Mouse (Mus musculus) lung, postnatal 0 days (tissue): ENCODE measurements around the gene Il17rb. TPM values are rescaled to one million over a fixed set of nuclear protein-coding genes. Genes with fewer than 3 reads are reported as not detected.

ENCODE experiments used
- ATAC-seq: fragments of 200-750 bp; cut with Nextera tagmentation; 2 replicates; pipeline ENCODE4 v1.8.0; 2017; ENCODE audit warnings: moderate library complexity
- DNase-seq: peaks from one replicate; pipeline ENCODE4 v3.0.0-alpha.2; 2016; ENCODE audit warnings: low spot score
- H3K27ac ChIP-seq: fragments of 300-500 bp; sonication (generic); 2 replicates; pipeline ENCODE4 v1.5.1; 2014; ENCODE audit warnings: antibody characterized with exemption, mild to moderate bottlenecking, low read length, mixed read lengths
- H3K27me3 ChIP-seq: fragments of 300-500 bp; sonication (generic); replicated peaks from 2 replicates; pipeline ENCODE4 v1.6.1; 2014; ENCODE audit warnings: low read length, mixed read lengths; ENCODE audit not compliant: insufficient read depth
- H3K36me3 ChIP-seq: fragments of 300-500 bp; sonication (generic); 2 replicates; pipeline ENCODE4 v1.6.1; 2014; ENCODE audit warnings: low read length, mixed read lengths; ENCODE audit not compliant: insufficient read depth
- H3K4me1 ChIP-seq: fragments of 300-500 bp; sonication (generic); 2 replicates; pipeline ENCODE4 v1.6.1; 2014; ENCODE audit warnings: antibody characterized with exemption, low read depth, low read length, mixed read lengths; ENCODE audit not compliant: insufficient read depth
- H3K4me2 ChIP-seq: fragments of 300-500 bp; sonication (generic); replicated peaks from 2 replicates; pipeline ENCODE4 v1.6.1; 2014; ENCODE audit warnings: low read depth, mild to moderate bottlenecking, low read length, moderate library complexity, mixed read lengths
- H3K4me3 ChIP-seq: fragments of 300-500 bp; sonication (generic); 2 replicates; pipeline ENCODE4 v1.5.1; 2014; ENCODE audit warnings: low read depth, low read length
- H3K9ac ChIP-seq: fragments of 300-500 bp; sonication (generic); replicated peaks from 2 replicates; pipeline ENCODE4 v1.6.1; 2014; ENCODE audit warnings: low read depth, mild to moderate bottlenecking
- H3K9me3 ChIP-seq: fragments of 300-500 bp; sonication (generic); 2 replicates; pipeline ENCODE4 v1.6.1; 2016; ENCODE audit warnings: low read length, mixed read lengths
- CTCF ChIP-seq: IDR thresholded peaks from 2 replicates; pipeline ENCODE4 v1.5.1; 2016; ENCODE audit warnings: antibody characterized with exemption, mild to moderate bottlenecking
- EP300 ChIP-seq: IDR thresholded peaks from 2 replicates; pipeline ENCODE4 v1.6.1; 2016; ENCODE audit warnings: antibody characterized with exemption, mild to moderate bottlenecking, control low read depth
- WGBS: fragments of 180-500 bp; shearing (Covaris S2); extraction: QIAGEN DNeasy Blood & Tissue Kit; methylation state at CpG from one replicate; pipeline ENCODE4 v1.1.7; 2014; 5-methylcytosine and 5-hydroxymethylcytosine counted together
- polyA plus RNA-seq: library from polyadenylated mRNA; unstranded; fragments of >200 nt; fragmentation: Nextera tagmentation; extraction: Ambion mirVana; gene quantifications from 2 replicates; pipeline ENCODE4 v1.2.1, GENCODE M21; 2015

Gene Il17rb
- polyA plus RNA-seq, 1 experiment from 2014 or later: 0.31 TPM

GRCm38 (mm10) chr14:30045704-30046220 is 37.1 kb upstream of the Il17rb start:
- 74% methylated on average over 8 of the region's 8 CpGs for WGBS
- DNase-seq (no peak), ATAC-seq (no peak)
- TF ChIP-seq EP300: no peak
- TF ChIP-seq CTCF: no peak
- no peak overlapping the region for H3K4me3 ChIP-seq
- H3K9ac ChIP-seq: no peak overlapping the region
- no peaks in the 10 kb centered on the region for H3K4me1 ChIP-seq
- H3K36me3 ChIP-seq: no peaks in the 10 kb centered on the region
- H3K27ac ChIP-seq: no peak overlapping the region
- H3K9me3 ChIP-seq: no peaks in the 10 kb centered on the region
- no peaks in the 10 kb centered on the region for H3K27me3 ChIP-seq
- H3K4me2 ChIP-seq: no peak overlapping the region

GRCm38 (mm10) chr14:30045239-30045638 is 36.5 kb upstream of the Il17rb start:
- Histone ChIP-seq H3K9ac (no peak overlapping the region), H3K27ac (no peak overlapping the region), H3K4me2 (no peak overlapping the region), H3K4me3 (no peak overlapping the region), H3K9me3 (no peaks in the 10 kb centered on the region), H3K36me3 (no peaks in the 10 kb centered on the region), H3K27me3 (no peaks in the 10 kb centered on the region), H3K4me1 (no peaks in the 10 kb centered on the region)
- TF ChIP-seq CTCF: no peak
- no peak for TF ChIP-seq EP300
- DNase-seq: no peak
- ATAC-seq: no peak
- WGBS: 66% methylated on average over 10 of the region's 10 CpGs

- H3K4me1 ChIP-seq: no peaks in the 10 kb centered on the region
- ATAC-seq (no peak; the same call in 1 of the 2 replicates), DNase-seq (peak; percentile 31)
- no peak overlapping the region for H3K4me3 ChIP-seq
- no peak overlapping the region for H3K9ac ChIP-seq
- WGBS: 74% methylated on average over 7 of the region's 7 CpGs
- no peak overlapping the region for H3K4me2 ChIP-seq
- TF ChIP-seq EP300 (no peak), CTCF (no peak)
- H3K9me3 ChIP-seq: no peaks in the 10 kb centered on the region
- H3K27me3 ChIP-seq: no peaks in the 10 kb centered on the region
- H3K27ac ChIP-seq: no peak overlapping the region
- H3K36me3 ChIP-seq: no peaks in the 10 kb centered on the region
These were observed 34.8 kb upstream of the Il17rb start for GRCm38 (mm10) chr14:30043356-30043940.

- H3K27ac ChIP-seq: no peak overlapping the region
- no peak overlapping the region for H3K4me2 ChIP-seq
- no peaks in the 10 kb centered on the region for H3K9me3 ChIP-seq
- no peaks in the 10 kb centered on the region for H3K27me3 ChIP-seq
- H3K9ac ChIP-seq: no peak overlapping the region
- H3K4me3 ChIP-seq: no peak overlapping the region
- WGBS: 85% methylated on average over 9 of the region's 9 CpGs
- no peaks in the 10 kb centered on the region for H3K4me1 ChIP-seq
- no peaks in the 10 kb centered on the region for H3K36me3 ChIP-seq
- TF ChIP-seq EP300: no peak
- no peak for TF ChIP-seq CTCF
- ATAC-seq: no peak
- no peak for DNase-seq
These were observed 33.1 kb upstream of the Il17rb start for GRCm38 (mm10) chr14:30041836-30042235.

GRCm38 (mm10) chr14:30039413-30039812 is 30.7 kb upstream of the Il17rb start:
- peak; percentile 34 for ATAC-seq
- Histone ChIP-seq H3K27me3 (no peaks in the 10 kb centered on the region), H3K4me3 (no peak overlapping the region), H3K36me3 (no peaks in the 10 kb centered on the region), H3K4me2 (no peak overlapping the region), H3K9ac (no peak overlapping the region), H3K27ac (no peak overlapping the region), H3K9me3 (no peaks in the 10 kb centered on the region), H3K4me1 (no peaks in the 10 kb centered on the region)
- TF ChIP-seq EP300 (no peak), CTCF (no peak)
- DNase-seq: peak; percentile 6
- 39% methylated on average over 4 of the region's 4 CpGs for WGBS

GRCm38 (mm10) chr14:30038431-30038830 is 29.7 kb upstream of the Il17rb start:
- DNase-seq (no peak), ATAC-seq (no peak)
- WGBS: 87% methylated on average over 18 of the region's 18 CpGs
- Histone ChIP-seq H3K36me3 (no peaks in the 10 kb centered on the region), H3K4me3 (no peak overlapping the region), H3K4me1 (no peaks in the 10 kb centered on the region), H3K9ac (no peak overlapping the region), H3K27ac (no peak overlapping the region), H3K9me3 (no peaks in the 10 kb centered on the region), H3K4me2 (no peak overlapping the region), H3K27me3 (no peaks in the 10 kb centered on the region)
- TF ChIP-seq EP300: no peak
- no peak for TF ChIP-seq CTCF

GRCm38 (mm10) chr14:30033405-30033804 is 24.7 kb upstream of the Il17rb start:
- Histone ChIP-seq H3K4me2 (no peak overlapping the region), H3K27ac (no peak overlapping the region), H3K9ac (no peak overlapping the region), H3K9me3 (no peaks in the 10 kb centered on the region), H3K36me3 (no peaks in the 10 kb centered on the region), H3K4me3 (no peak overlapping the region), H3K4me1 (no peaks in the 10 kb centered on the region), H3K27me3 (no peaks in the 10 kb centered on the region)
- TF ChIP-seq EP300 (no peak), CTCF (no peak)
- DNase-seq (no peak), ATAC-seq (no peak)
- WGBS: 65% methylated on average over 8 of the region's 8 CpGs
